Mouse (Mus musculus): ENCODE measurements around the gene Shoc2. TPM values are rescaled to one million over a fixed set of nuclear protein-coding genes. Genes with fewer than 3 reads are reported as not detected.

Gene Shoc2
- 22.1 and 22.5 TPM in 2 replicates for polyA plus RNA-seq (2012; rRNA removed; ENCODE audit: low replicate concordance)

GRCm38 (mm10) chr19:53943802-53944785 is at the start of gene Shoc2, which contains the start of gene Bbip1:
Shoc2 (plus strand) TSS chr19:53944306.
Bbip1 (minus strand) TSS chr19:53944627.

DNA sequence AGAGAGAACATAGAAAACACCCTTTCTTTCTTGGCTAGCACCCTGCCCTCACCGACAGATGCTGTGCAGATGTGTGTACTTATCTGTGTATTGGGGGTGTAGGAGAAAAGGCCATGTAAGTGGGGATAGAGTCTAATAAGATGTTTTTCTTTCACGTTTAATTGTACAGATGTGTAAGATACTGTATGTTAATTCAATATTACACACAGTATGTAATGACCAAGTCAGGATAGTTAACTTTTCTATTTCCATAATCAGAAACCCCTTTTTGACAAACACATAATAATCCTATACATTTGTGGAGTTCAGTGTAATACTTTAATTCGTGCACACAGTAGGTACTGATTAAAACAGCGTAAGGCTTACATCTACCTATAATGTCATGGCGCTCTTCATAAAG is 99.7 kb downstream of the Shoc2 start, which contains the start of gene Adra2a:
Gene Adra2a (plus strand): TSS at position 301 of the 400 bp plus-strand sequence.

Other genes with a start within 250 kb of the Shoc2 start
- 13.5 and 24.3 TPM in 2 replicates for gene Pdcd4, start 52.1 kb upstream of the Shoc2 start, polyA plus RNA-seq (2012; rRNA removed; ENCODE audit: low replicate concordance)
- 8.4 TPM in 2 replicates for gene Bbip1, start 321 bp downstream of the Shoc2 start, polyA plus RNA-seq (2012; rRNA removed; ENCODE audit: low replicate concordance)
- 2.4 and 11.6 TPM in 2 replicates for gene Adra2a, start 99.8 kb downstream of the Shoc2 start, polyA plus RNA-seq (2012; rRNA removed; ENCODE audit: low replicate concordance)

Measured in subcutaneous adipose tissue, adult 2 months (tissue).